Mouse (Mus musculus) heart, postnatal 0 days (tissue): Measurements from ENCODE around the gene Rab3c.

ENCODE experiments used
- CTCF ChIP-seq: IDR thresholded peaks from 2 replicates; pipeline ENCODE4 v1.5.1; 2016; ENCODE audit warnings: antibody characterized with exemption, control low read depth, low read depth
- EP300 ChIP-seq: IDR thresholded peaks from 2 replicates; pipeline ENCODE4 v1.6.1; 2016; ENCODE audit warnings: antibody characterized with exemption, low read depth

- TF ChIP-seq CTCF (no peak), EP300 (no peak)
Observed at GRCm38 (mm10) chr13:110138644-110139043, 142.2 kb downstream of the Rab3c start.
